16 mouse cellular contexts compared by ENCODE assay signal in genomic region chr15:40524350-40524749, GRCm38 (mm10).
"Had no signal": no experiment of that assay in that cellular context is flagged by ENCODE, and none has a peak within 500 bp of the region (broad histone marks: within the 10 kb centered on the region; RNA-seq: fewer than 3 reads in every experiment).

No protein-coding gene starts in this region.

- H3K4me1 ChIP-seq: neural tube, embryonic 13.5 days; neural tube, embryonic 15.5 days; stomach, embryonic 15.5 days had no signal

- H3K4me2 ChIP-seq: neural tube, embryonic 13.5 days; neural tube, embryonic 15.5 days; stomach, embryonic 15.5 days had no signal

- H3K9me3 ChIP-seq: neural tube, embryonic 13.5 days; neural tube, embryonic 15.5 days; stomach, embryonic 15.5 days had no signal

- DNase-seq: retina, postnatal 1 day; right cerebral cortex, adult 18-20 months; right cerebral cortex, postnatal 14 days; right cerebral cortex, postnatal 25 days; right cerebral cortex, postnatal 4 days; spleen, adult 18-20 months; thymus, adult 18-20 months; thymus, adult 2 months; thymus, postnatal 14 days; thymus, postnatal 25 days; thymus, postnatal 36 days; thymus, postnatal 4 days had no signal

- H3K36me3 ChIP-seq: neural tube, embryonic 13.5 days; neural tube, embryonic 15.5 days; stomach, embryonic 15.5 days had no signal

- H3K4me3 ChIP-seq: neural tube, embryonic 13.5 days; neural tube, embryonic 15.5 days; stomach, embryonic 15.5 days had no signal

- H3K27me3 ChIP-seq: neural tube, embryonic 13.5 days; neural tube, embryonic 15.5 days; stomach, embryonic 15.5 days had no signal

- H3K9ac ChIP-seq: neural tube, embryonic 13.5 days; neural tube, embryonic 15.5 days; stomach, embryonic 15.5 days had no signal

- H3K27ac ChIP-seq: neural tube, embryonic 13.5 days; neural tube, embryonic 15.5 days; stomach, embryonic 15.5 days; stomach, postnatal 0 days had no signal
